Mouse (Mus musculus) spleen, postnatal 36 days (tissue): ENCODE measurements around the gene Gm6685.
"Not testable (repeated sequence)": the region's sequence is repeated elsewhere in the genome, so short reads cannot be mapped to it uniquely, and the experiment has no call there.

Experiments
- DNase-seq, 2 experiments: peaks; one replicate each; pipeline ENCODE4 v3.0.0; 2022; ENCODE audit warnings: low spot score in 2 of 2, mixed read lengths in 1 of 2

The Gm6685 gene

DNA sequence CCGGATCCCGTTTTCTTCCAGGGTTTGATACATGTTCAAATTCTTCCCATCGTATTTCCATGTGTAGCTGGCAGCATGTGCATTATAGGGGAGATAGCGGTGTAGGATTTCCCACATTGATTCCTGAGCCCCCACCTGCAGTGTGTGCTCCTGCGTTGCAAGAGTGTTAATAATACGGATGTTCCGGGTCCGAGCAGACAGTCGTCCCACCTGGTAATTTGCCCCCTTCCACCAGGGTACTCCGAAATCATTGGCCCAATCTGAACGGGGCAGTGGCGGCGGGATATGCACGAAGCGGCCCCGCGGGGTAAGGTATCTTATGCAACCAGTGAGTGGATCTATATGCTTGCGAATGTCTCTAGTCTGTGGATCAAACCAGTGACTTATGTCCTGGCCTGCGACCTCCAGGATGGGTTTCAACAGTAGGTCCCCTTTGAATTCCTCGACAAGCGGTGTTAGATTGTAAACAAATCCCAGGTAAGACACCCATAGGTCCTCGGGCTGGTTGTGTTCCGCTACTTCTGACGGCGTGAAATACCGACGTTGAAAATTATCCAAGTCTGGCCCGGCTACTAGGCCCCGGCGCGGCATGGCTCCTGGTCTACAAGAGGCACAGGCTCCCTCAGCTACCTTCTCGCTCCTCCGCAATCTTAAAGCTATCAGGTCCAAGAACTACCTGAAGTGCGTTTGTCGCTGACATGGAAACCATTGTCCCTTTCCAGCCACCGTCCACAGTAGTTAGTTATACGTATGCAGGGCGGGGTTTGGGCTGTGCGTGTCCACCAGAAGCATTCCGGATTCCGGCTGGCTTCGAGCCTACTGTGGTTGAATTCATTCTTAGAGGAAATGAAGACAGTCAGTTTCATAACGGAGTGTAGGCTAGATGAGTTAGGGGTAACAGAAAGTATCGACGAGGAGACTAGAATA, at the start of gene Gm6685:
Gene Gm6685, minus strand, starts transcription at position 644 of the 927 bp plus-strand sequence.
- DNase-seq: not testable (repeated sequence)

DNA sequence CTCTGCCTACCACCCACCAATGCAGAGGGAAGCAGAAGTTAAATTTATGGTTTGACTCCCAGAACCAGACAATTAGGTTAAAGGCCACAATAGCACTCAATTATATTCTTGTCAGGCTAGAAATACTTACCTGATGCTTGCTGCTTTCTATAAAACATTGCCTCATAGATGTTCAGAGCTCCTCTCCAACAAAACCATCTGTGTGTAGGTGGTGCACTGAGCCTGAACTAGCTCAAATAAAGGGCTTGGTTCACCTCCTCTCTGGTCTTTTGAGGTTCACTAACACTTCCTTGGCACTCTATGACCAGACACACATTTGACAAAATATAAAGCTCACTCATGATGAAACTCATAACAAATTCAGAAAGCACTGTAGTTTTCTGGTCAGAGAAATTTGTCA, 36.2 kb upstream of the Gm6685 start:
- no peak for DNase-seq

DNA sequence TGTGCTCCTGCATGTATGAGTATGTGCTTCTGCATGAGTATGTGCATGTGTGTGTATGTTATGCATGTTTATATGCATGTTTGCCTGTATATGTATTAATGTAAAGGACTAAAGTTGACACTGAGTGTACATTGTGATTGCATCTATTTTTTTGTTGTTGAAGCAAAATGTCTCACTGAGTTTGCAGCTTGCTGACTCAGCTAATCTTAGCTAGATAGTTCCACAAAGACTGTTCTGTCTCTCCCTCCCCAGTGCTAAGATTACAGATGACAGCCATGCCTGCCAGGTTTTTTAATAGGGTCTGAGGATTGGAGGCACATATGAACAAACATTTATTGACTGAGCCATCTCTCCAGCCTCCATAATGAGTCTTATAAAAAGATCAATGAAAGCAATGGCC, 35.0 kb upstream of the Gm6685 start:
- no peak for DNase-seq

DNA sequence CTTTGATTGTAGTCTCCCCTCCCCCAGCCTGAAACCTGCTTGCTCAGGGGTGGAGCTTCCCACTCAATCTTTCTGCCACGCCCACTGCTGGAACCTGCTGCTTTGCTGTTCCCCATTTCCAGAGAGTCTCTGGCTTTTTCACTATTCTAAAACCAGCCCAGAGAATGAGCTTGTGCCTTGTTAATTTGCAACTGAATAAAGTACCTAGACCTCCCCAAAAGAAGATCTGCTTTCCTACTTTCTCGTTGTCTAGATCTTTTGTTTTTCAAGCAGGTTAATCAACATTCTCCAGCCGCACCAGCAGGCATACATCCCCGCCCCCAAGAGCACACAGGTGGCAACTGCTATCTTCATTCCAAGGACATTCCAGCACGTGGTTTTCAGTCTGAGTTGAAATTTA, 31.7 kb upstream of the Gm6685 start:
- not testable (repeated sequence) for DNase-seq

- DNase-seq: no peak
These were observed 26.2 kb upstream of the Gm6685 start for GRCm38 (mm10) chr11:28365929-28366244.

DNA sequence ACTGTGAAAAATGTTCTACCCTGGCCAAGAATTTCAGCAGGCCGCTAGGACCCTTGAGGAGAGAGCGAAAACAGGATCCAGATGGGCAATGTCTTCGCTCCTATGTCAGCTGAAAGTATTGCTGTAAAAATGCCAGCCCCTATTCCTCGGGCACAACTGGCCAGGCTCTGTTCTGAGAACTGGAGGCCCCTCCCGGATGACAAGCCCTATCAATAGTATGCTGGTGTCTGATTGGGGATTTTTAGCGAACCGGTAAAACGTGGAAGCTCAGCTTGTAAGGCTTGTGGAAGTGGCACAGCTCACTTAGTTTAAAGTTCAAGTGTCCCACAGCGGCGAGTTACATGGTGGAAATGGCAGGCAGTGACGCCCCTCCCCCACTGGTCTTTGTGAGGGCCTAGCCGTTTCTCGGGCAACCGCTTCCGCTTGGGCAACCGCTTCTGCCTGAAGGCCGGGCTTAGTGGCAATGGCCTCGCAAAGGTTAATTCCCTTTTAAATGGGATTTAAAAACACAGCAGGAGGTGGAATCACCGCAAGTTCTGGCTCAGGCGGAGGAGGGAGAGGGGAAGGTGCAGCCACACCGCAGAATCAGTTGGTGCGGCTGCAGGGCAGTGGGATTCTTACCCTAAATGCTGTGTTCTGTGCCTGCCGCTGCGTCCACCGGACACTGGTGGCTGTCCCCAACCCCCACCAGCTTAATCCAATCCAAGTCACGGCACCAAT, 25.7 kb upstream of the Gm6685 start:
- DNase-seq: peak; percentile 49 to 57

GRCm38 (mm10) chr11:28343465-28343864, 3.8 kb upstream of the Gm6685 start:
- DNase-seq: no peak

DNA sequence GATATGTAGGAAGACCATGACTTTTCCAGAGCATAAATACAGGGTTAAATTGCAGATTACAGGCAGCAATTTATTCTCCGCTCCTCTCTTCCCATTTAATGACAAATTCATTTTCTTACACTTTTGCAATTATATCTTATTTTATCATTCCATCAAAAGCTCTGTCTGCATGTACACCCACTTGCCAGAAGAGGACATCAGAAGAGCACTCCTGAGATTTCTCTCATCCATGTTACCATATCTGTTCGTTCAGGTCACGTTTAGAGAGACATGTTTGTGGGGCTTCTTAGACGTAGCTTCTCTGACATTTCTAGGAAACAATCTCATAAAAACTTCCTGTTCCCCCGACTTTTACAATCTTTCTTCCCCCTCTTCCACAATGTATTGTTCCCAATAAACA, 2.2 kb upstream of the Gm6685 start:
- DNase-seq: no peak

GRCm38 (mm10) chr11:28327878-28328277, 11.8 kb downstream of the Gm6685 start:
- no peak for DNase-seq

GRCm38 (mm10) chr11:28313396-28313795, 26.3 kb downstream of the Gm6685 start:
- DNase-seq: no peak

DNA sequence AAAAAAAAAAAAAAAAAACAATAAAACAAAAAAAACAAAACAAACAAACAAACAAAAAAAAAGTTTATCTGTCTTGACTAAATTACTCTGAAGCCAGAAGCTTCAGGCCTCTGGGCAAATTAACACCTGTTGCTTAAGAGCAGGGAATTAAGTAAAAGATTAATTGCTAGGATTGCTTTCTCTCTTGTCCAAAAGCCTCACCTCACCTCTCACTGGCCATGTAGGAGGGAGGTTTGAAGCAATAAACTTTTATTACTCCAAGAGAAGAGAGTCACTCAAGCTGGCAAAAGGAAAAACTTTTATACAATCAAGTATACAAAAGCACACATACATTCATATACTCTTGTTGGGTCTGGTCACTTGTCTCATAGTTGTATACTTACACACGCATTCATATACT, 31.9 kb downstream of the Gm6685 start:
- no peak for DNase-seq

DNA sequence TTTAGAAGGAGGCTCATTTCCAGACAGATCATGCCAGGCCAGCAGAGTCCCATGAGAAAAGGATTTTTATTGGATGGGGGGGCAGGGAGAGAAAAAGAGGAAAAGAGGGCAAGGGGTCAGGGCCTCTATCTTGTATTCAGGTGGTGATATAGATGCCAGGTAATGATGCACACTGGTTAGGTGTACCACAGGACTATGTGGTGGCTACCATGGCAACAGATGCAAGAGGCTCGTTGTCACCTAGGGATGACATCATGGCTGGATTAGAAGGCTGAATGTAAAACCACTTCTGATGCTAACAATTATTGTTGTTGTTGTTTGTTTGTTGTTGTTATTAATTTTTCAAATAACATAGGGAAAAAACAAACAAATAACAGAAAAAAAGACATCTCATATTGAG, 49.2 kb downstream of the Gm6685 start:
- no peak for DNase-seq
